Mouse (Mus musculus) ovary, postnatal 36 days (tissue): ENCODE data around the gene Alad.
A peak's percentile ranks its signal among the peaks of the same experiment; 100 is the strongest.
"Not testable (repeated sequence)": the region's sequence is repeated elsewhere in the genome, so short reads cannot be mapped to it uniquely, and the experiment has no call there.

Source experiments
- DNase-seq: peaks from one replicate; pipeline ENCODE4 v3.0.0; 2022; ENCODE audit warnings: low spot score, mixed read lengths

The Alad gene

GRCm38 (mm10) chr4:62486162-62486696 lies 33.5 kb downstream of the Alad start:
- DNase-seq, result no peak

- no peak for DNase-seq
Observed at GRCm38 (mm10) chr4:62485450-62486161, 34.1 kb downstream of the Alad start.

GRCm38 (mm10) chr4:62484928-62485327 lies 34.8 kb downstream of the Alad start:
- DNase-seq, result no peak

- DNase-seq, result no peak
Observed at GRCm38 (mm10) chr4:62480709-62481605, 38.8 kb downstream of the Alad start.

GRCm38 (mm10) chr4:62479937-62480708 lies 39.6 kb downstream of the Alad start, which contains the start of gene Bspry:
Bspry (plus strand) TSS chr4:62480053.
- DNase-seq, result peak; percentile 50

- DNase-seq, result not testable (repeated sequence)
Observed at GRCm38 (mm10) chr4:62479593-62479936, 40.2 kb downstream of the Alad start.

GRCm38 (mm10) chr4:62477542-62478244 lies 42.0 kb downstream of the Alad start:
- DNase-seq, result no peak

- no peak for DNase-seq
Observed at GRCm38 (mm10) chr4:62475793-62476192, 43.9 kb downstream of the Alad start.

- no peak for DNase-seq
Observed at GRCm38 (mm10) chr4:62475131-62475530, 44.6 kb downstream of the Alad start.

- DNase-seq, result no peak
Observed at GRCm38 (mm10) chr4:62472071-62472470, 47.6 kb downstream of the Alad start.

GRCm38 (mm10) chr4:62470598-62471051 lies 49.1 kb downstream of the Alad start, which contains the start of gene Wdr31:
Wdr31 (minus strand) TSS chr4:62470896.
- peak; percentile 84 for DNase-seq

- no peak for DNase-seq
Observed at GRCm38 (mm10) chr4:62468158-62468557, 51.6 kb downstream of the Alad start.

GRCm38 (mm10) chr4:62463124-62463523 lies 56.6 kb downstream of the Alad start:
- no peak for DNase-seq

- no peak for DNase-seq
Observed at GRCm38 (mm10) chr4:62460348-62460747, 59.4 kb downstream of the Alad start.
